Mouse (Mus musculus) megakaryocyte-erythroid progenitor cell, adult 5-6 weeks (primary cell): ENCODE measurements around the gene Gm3500. TPM values are rescaled to one million over a fixed set of nuclear protein-coding genes. Genes with fewer than 3 reads are reported as not detected.
"Not testable (repeated sequence)": the region's sequence is repeated elsewhere in the genome, so short reads cannot be mapped to it uniquely, and the experiment has no call there.

Experiments used
- ATAC-seq: replicated peaks from 2 replicates; pipeline ENCODE4 v1.8.0; 2016; ENCODE audit warnings: mild to moderate bottlenecking, inconsistent platforms; ENCODE audit not compliant: severe bottlenecking, poor library complexity, low FRiP score, low TSS enrichment
- total RNA-seq, 2 experiments: library from RNA; stranded (forward) in 1 of 2; stranded (reverse) in 1 of 2; fragments of 200-1000, 215-1000 nt in 1 of 2; fragments of >200 nt in 1 of 2; fragmentation: Nextera tagmentation in 1 of 2; gene quantifications; 2 replicates each; pipeline ENCODE4 v1.2.3; 2014 to 2017

The Gm3500 gene
- total RNA-seq (2014; fragmentation: Nextera tagmentation) (not detected in 2 replicates), total RNA-seq (2017) (not detected in 2 replicates)

GRCm38 (mm10) chr14:5388949-5389348 is at the start of gene Gm3500:
Gene Gm3500 (minus strand): TSS chr14:5389049.
- not testable (repeated sequence) for ATAC-seq

- ATAC-seq, result not testable (repeated sequence)
Measured at GRCm38 (mm10) chr14:5334828-5335227, 54.0 kb downstream of the Gm3500 start, which contains the start of gene Gm3542. Gene Gm3542 (minus strand): TSS chr14:5334928.

Other genes starting within 250 kb of the Gm3500 start
- gene Gm3317, start 224.5 kb downstream of the Gm3500 start, total RNA-seq (2014; fragmentation: Nextera tagmentation), result not detected in 2 replicates
- gene Gm3317, start 224.5 kb downstream of the Gm3500 start, total RNA-seq (2017), result not detected in 2 replicates
- not detected in 2 replicates for gene Gm8271, start 203.3 kb downstream of the Gm3500 start, total RNA-seq (2014; fragmentation: Nextera tagmentation)
- not detected in 2 replicates for gene Gm8271, start 203.3 kb downstream of the Gm3500 start, total RNA-seq (2017)
- not detected in 2 replicates for gene Gm3526, start 128.5 kb downstream of the Gm3500 start, total RNA-seq (2014; fragmentation: Nextera tagmentation)
- gene Gm3526, start 128.5 kb downstream of the Gm3500 start, total RNA-seq (2017), result not detected in 2 replicates
- gene Gm3542, start 54.1 kb downstream of the Gm3500 start, total RNA-seq (2014; fragmentation: Nextera tagmentation), result not detected in 2 replicates
- gene Gm3542, start 54.1 kb downstream of the Gm3500 start, total RNA-seq (2017), result not detected in 2 replicates
- not detected in 2 replicates for gene Gm3194, start 66.4 kb upstream of the Gm3500 start, total RNA-seq (2014; fragmentation: Nextera tagmentation)
- not detected in 2 replicates for gene Gm3194, start 66.4 kb upstream of the Gm3500 start, total RNA-seq (2017)
- not detected in 2 replicates for gene Gm8246, start 88.8 kb upstream of the Gm3500 start, total RNA-seq (2014; fragmentation: Nextera tagmentation)
- gene Gm8246, start 88.8 kb upstream of the Gm3500 start, total RNA-seq (2017), result not detected in 2 replicates
- gene Gm3187, start 95.2 kb upstream of the Gm3500 start, total RNA-seq (2014; fragmentation: Nextera tagmentation), result not detected in 2 replicates
- not detected in 2 replicates for gene Gm3187, start 95.2 kb upstream of the Gm3500 start, total RNA-seq (2017)
- not detected in 2 replicates for gene Gm3488, start 112.6 kb upstream of the Gm3500 start, total RNA-seq (2014; fragmentation: Nextera tagmentation)
- not detected in 2 replicates for gene Gm3488, start 112.6 kb upstream of the Gm3500 start, total RNA-seq (2017)
- not detected in 2 replicates for gene Gm3532, start 149.4 kb upstream of the Gm3500 start, total RNA-seq (2014; fragmentation: Nextera tagmentation)
- gene Gm3532, start 149.4 kb upstream of the Gm3500 start, total RNA-seq (2017), result not detected in 2 replicates
- not detected in 2 replicates for gene Gm8265, start 244.0 kb upstream of the Gm3500 start, total RNA-seq (2014; fragmentation: Nextera tagmentation)
- not detected in 2 replicates for gene Gm8265, start 244.0 kb upstream of the Gm3500 start, total RNA-seq (2017)